Mouse (Mus musculus) adrenal gland, postnatal 14 days (tissue): ENCODE data around the gene Ephx1. TPM values are rescaled to one million over a fixed set of nuclear protein-coding genes. Genes with fewer than 3 reads are reported as not detected.

Source experiments
- DNase-seq: peaks from one replicate; pipeline ENCODE4 v3.0.0; 2021; ENCODE audit warnings: mixed read lengths
- total RNA-seq: library from RNA; stranded (reverse); gene quantifications from 2 replicates; pipeline ENCODE4 v1.2.3, GENCODE M21; 2021

Gene Ephx1
- total RNA-seq, 1 experiment from 2014 or later: 71.2 TPM

DNA sequence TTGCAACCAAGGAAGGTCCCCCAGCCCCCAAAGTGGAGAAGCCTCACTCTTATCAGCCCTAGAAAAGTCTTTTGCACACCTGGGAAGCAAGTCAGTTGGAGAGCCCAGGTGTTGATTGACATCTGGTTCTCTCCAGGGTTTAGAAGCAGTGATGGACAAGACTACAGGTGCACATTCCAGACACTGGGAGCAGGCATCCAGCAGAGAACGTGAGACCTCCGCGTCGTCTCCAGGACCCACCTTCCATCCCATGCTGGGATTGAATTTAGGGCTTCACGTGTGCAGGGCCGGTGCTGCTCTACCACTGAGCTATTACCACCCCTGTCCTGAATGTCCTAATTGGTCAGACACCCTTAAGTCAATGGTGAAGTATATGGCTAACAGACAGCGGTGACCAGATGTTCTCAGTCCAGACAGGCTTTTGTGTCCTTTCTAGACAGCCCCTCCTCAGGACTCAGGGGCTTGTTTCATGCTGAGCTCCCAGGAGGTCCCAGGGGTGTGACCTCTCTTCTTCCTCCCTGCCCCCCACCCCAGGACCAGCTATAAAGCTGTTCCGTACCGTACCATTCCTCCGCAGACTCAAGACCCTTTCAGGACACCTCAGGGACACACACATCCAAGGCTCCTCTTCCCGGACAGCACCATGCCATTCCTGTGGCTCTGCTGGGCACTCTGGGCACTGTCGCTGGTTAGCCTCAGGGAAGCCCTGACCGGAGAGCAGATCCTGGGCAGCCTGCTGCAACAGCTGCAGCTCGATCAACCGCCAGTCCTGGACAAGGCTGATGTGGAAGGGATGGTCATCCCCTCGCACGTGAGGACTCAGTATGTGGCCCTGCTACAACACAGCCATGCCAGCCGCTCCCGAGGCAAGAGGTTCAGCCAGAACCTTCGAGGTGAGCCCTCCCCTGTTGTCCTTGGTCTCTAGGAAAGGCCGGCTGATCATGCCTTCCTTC lies 86.0 kb downstream of the Ephx1 start, which contains the start of gene Lefty1:
Gene Lefty1 (plus strand): TSS at position 556 of the 953 bp plus-strand sequence.
- DNase-seq: no peak

- DNase-seq: no peak
Measured at GRCm38 (mm10) chr1:180933659-180934058, 87.0 kb downstream of the Ephx1 start.

DNA sequence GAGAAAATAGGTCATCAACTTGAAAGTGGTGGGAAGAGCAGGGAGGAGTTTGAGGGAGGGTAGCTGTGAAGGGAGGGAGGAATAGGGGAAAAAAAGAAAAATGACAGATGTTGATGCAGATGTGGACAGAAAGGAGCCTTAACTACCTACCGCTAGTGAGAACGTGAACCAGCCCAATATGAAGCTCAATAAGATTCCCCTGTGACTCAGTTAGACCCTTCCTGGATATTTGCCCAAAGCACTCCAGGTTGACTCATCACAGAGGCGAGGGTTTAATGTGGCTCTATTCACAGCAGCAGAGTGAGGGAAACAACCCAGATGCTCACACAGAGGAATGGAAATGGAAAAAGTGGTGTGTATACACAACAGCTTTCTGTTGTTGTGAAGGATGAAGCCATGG lies 89.6 kb downstream of the Ephx1 start:
- no peak for DNase-seq

GRCm38 (mm10) chr1:180929599-180929998 lies 91.1 kb downstream of the Ephx1 start:
- DNase-seq: no peak

DNA sequence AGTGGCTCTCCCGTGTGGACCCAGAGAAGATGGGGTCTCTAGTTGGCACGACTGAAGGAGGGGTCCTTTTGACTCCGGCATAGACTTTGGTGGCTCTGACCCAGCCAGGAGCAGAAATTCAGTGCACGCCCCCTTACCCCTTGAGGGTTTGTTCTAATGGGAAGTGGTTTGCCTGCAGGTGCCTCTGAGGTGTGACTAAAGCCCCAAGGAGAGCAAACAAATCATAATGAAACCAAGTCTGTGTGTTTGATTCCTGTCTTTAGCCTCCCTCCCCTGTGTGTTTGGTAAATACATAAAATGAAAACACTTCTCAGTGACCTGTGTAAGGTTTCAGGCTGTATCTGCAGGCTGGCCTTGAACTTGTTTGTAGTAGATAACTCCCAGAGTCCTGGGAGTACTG lies 94.4 kb downstream of the Ephx1 start:
- no peak for DNase-seq

Other genes starting within 250 kb of the Ephx1 start
- 803 and 817 TPM in 2 replicates for gene H3f3a, start 207.0 kb downstream of the Ephx1 start, total RNA-seq
- gene Sde2, start 169.8 kb downstream of the Ephx1 start, total RNA-seq: 22.2 and 22.6 TPM in 2 replicates
- gene Lefty2, start 127.8 kb downstream of the Ephx1 start, total RNA-seq: 0.30 TPM in 1 of 2 replicates, not detected in the other
- gene Pycr2, start 116.6 kb downstream of the Ephx1 start, total RNA-seq: 29.9 and 38.0 TPM in 2 replicates
- gene Lefty1, start 85.9 kb downstream of the Ephx1 start, total RNA-seq: 1.3 and 1.6 TPM in 2 replicates
- gene Tmem63a, start 78.6 kb downstream of the Ephx1 start, total RNA-seq: 44.4 and 56.2 TPM in 2 replicates
- 0.30 TPM in 1 of 2 replicates, not detected in the other for gene 9130409I23Rik, start 30.3 kb upstream of the Ephx1 start, total RNA-seq
- gene Nvl, start 123.3 kb upstream of the Ephx1 start, total RNA-seq: 17.4 and 21.5 TPM in 2 replicates
- 44.2 and 47.9 TPM in 2 replicates for gene Cnih4, start 123.8 kb upstream of the Ephx1 start, total RNA-seq
- 137 and 139 TPM in 2 replicates for gene Wdr26, start 191.1 kb upstream of the Ephx1 start, total RNA-seq